16 mouse cellular contexts compared by ENCODE assay signal in the genomic region with DNA sequence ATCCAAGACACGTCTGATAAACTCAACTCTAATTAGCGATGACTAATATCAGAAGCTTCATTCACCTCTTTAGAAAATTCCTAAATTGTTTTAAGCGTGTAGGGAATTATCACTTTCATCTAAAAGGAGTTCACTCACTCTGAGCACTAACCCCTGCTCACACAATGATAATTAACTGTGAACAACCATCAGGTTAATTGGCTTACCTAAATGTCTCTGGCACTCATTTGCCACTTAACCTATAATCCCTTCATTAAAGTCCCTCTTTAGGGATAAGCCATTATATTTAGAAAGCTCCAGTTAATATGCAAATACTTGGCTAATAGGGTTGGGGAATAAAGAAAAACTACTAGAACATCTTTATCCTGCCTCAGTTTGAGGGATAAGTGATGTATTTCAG.
"Had no signal": no experiment of that assay in that cellular context is flagged by ENCODE, and none has a peak within 500 bp of the region (broad histone marks: within the 10 kb centered on the region; RNA-seq: fewer than 3 reads in every experiment).

No protein-coding gene starts in this region.

- DNase-seq: kidney, postnatal 10 days; kidney, postnatal 4 days; lung, adult 2 months; lung, postnatal 36 days; right cerebral cortex, postnatal 4 days; thymus, adult 2 months; thymus, postnatal 25 days had no signal

- H3K36me3 ChIP-seq: liver, embryonic 15.5 days; neural tube, embryonic 15.5 days; stomach, embryonic 15.5 days had no signal

- H3K9me3 ChIP-seq: limb, embryonic 10.5 days; liver, embryonic 15.5 days; neural tube, embryonic 15.5 days; stomach, embryonic 15.5 days had no signal

- ATAC-seq: lung, postnatal 0 days had no signal

- H3K27me3 ChIP-seq: liver, embryonic 15.5 days; neural tube, embryonic 15.5 days; stomach, embryonic 15.5 days had no signal

- H3K4me1 ChIP-seq: stomach, embryonic 15.5 days had no signal

- H3K4me3 ChIP-seq: layer of hippocampus, adult 2 months; limb, embryonic 10.5 days; liver, embryonic 15.5 days; myocyte; neural tube, embryonic 15.5 days; stomach, embryonic 15.5 days had no signal

- H3K27ac ChIP-seq: layer of hippocampus, adult 2 months; liver, embryonic 15.5 days; neural tube, embryonic 15.5 days; stomach, embryonic 15.5 days had no signal

- H3K4me2 ChIP-seq: liver, embryonic 11.5 days; liver, embryonic 15.5 days; midbrain, embryonic 11.5 days; neural tube, embryonic 15.5 days; stomach, embryonic 15.5 days had no signal

- H3K9ac ChIP-seq: liver, embryonic 15.5 days; neural tube, embryonic 15.5 days; stomach, embryonic 15.5 days had no signal
